Mouse (Mus musculus) heart, embryonic 14.5 days (tissue): ENCODE results near the gene Tspan3. TPM values are rescaled to one million over a fixed set of nuclear protein-coding genes. Genes with fewer than 3 reads are reported as not detected.
A peak's percentile ranks its signal among the peaks of the same experiment; 100 is the strongest.

Source experiments
- ATAC-seq: fragments of 200-750 bp; cut with Nextera tagmentation; 2 replicates; pipeline ENCODE4 v1.8.0; 2017; ENCODE audit warnings: low read depth, moderate TSS enrichment; ENCODE audit not compliant: insufficient number of reproducible peaks, insufficient read depth, low FRiP score
- H3K27ac ChIP-seq, 2 experiments: fragments of 200-500 bp in 1 of 2; fragments of 300-500 bp in 1 of 2; sonication (generic) in 1 of 2; replicated peaks in 1 of 2; 2 replicates each; pipeline ENCODE4 v1.5.1; 2012 to 2014; ENCODE audit warnings: low read depth in 2 of 2, low read length in 2 of 2, control low read depth in 1 of 2, mild to moderate bottlenecking in 1 of 2, mixed read lengths in 1 of 2; ENCODE audit not compliant: control insufficient read depth in 1 of 2, insufficient read depth in 1 of 2
- H3K27me3 ChIP-seq: fragments of 300-500 bp; sonication (generic); 2 replicates; pipeline ENCODE4 v1.6.1; 2014; ENCODE audit warnings: mild to moderate bottlenecking, low read length, control low read depth; ENCODE audit not compliant: control insufficient read depth, insufficient read depth
- H3K36me3 ChIP-seq: fragments of 300-500 bp; sonication (generic); 2 replicates; pipeline ENCODE4 v1.6.1; 2014; ENCODE audit warnings: mild to moderate bottlenecking, control low read depth, low read length, mixed read lengths; ENCODE audit not compliant: control insufficient read depth, insufficient read depth
- H3K4me1 ChIP-seq, 2 experiments: fragments of 200-500 bp in 1 of 2; fragments of 300-500 bp in 1 of 2; sonication (generic) in 1 of 2; 2 replicates each; pipeline ENCODE4 v1.6.1; 2012 to 2014; ENCODE audit warnings: low read length in 2 of 2, control low read depth in 1 of 2, mixed read lengths in 1 of 2; ENCODE audit not compliant: control insufficient read depth in 2 of 2, insufficient read depth in 2 of 2
- H3K4me2 ChIP-seq: fragments of 300-500 bp; sonication (generic); 2 replicates; pipeline ENCODE4 v1.6.1; 2014; ENCODE audit warnings: mild to moderate bottlenecking, low read length
- H3K4me3 ChIP-seq, 2 experiments: fragments of 200-500 bp in 1 of 2; fragments of 300-500 bp in 1 of 2; sonication (generic) in 1 of 2; 2 replicates each; pipeline ENCODE4 v1.5.1; 2012 to 2014; ENCODE audit warnings: low read length in 2 of 2, mild to moderate bottlenecking in 2 of 2, control low read depth in 1 of 2, low read depth in 1 of 2, moderate library complexity in 1 of 2; ENCODE audit not compliant: control insufficient read depth in 1 of 2, insufficient read depth in 1 of 2
- H3K9ac ChIP-seq: fragments of 300-500 bp; sonication (generic); 2 replicates; pipeline ENCODE4 v1.6.1; 2014; ENCODE audit warnings: mild to moderate bottlenecking, low read length
- H3K9me3 ChIP-seq: fragments of 300-500 bp; sonication (generic); 2 replicates; pipeline ENCODE4 v1.6.1; 2016; ENCODE audit warnings: low read length, control low read depth; ENCODE audit not compliant: control insufficient read depth
- WGBS: fragments of 180-500 bp; shearing (Covaris S2); extraction: QIAGEN DNeasy Blood & Tissue Kit; methylation state at CpG from one replicate; pipeline ENCODE4 v1.1.7; 2014; 5-methylcytosine and 5-hydroxymethylcytosine counted together
- polyA plus RNA-seq: library from polyadenylated mRNA; unstranded; fragments of >200 nt; fragmentation: Nextera tagmentation; extraction: Ambion mirVana; gene quantifications from 2 replicates; pipeline ENCODE4 v1.2.1, GENCODE M21; 2014

The Tspan3 gene
- polyA plus RNA-seq, 1 experiment from 2014 or later = 487 TPM

DNA sequence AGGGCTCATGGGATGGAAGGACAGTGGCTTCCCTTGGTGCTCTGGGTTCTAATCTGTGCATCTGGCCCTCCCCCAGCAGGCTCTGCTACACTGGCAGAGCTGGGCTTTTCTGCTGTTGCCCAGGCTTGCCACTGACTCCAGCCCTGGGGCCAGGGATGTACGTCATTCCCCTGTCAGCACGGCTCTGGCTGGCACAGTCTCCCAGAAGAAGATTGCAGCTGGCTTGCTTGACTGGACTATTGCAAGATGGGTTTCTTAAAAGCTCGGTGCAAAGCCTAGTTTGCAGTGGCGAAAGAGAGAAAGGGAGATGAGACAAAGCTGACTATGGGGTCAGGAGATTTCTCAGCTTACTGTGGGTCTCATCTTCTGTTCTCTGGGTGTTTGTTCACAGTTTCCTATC, 12.1 kb upstream of the Tspan3 start:
- H3K27ac ChIP-seq = no peak overlapping the region
- ATAC-seq = no peak
- peaks cover 0 to 8% of the 10 kb centered on the region in 2 experiments; a peak in 2 of 4 replicates for H3K4me1 ChIP-seq
- WGBS = 73% methylated on average over 4 of the region's 4 CpGs
- no peak overlapping the region for H3K4me2 ChIP-seq
- H3K36me3 ChIP-seq = no peaks in the 10 kb centered on the region
- no peaks in the 10 kb centered on the region for H3K9me3 ChIP-seq
- no peaks in the 10 kb centered on the region for H3K27me3 ChIP-seq
- H3K4me3 ChIP-seq = no peak overlapping the region
- no peak overlapping the region for H3K9ac ChIP-seq

DNA sequence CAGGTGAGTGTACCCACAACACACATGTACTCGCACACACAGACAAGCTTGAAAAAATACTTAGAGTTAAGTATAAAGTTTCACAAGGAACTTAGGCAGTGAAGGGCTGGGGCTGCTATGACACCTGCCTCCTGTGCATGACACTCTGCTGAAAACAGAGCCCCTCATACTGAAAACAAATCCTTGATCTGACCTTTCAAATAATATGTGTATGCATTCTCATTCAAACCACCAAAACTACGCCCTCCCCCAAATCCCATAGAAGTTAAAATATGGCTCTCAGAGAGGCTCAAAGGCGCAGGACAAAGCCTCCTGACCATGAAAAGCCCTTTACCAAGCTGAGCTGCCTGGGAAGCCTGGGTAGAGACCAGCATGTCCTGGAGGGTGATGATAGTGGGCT, 10.0 kb upstream of the Tspan3 start:
- Histone ChIP-seq H3K4me1 (peaks cover 0 to 3% of the 10 kb centered on the region in 2 experiments; a peak in 2 of 4 replicates), H3K4me3 (no peak overlapping the region), H3K9ac (no peak overlapping the region), H3K27ac (no peak overlapping the region), H3K4me2 (no peak overlapping the region), H3K36me3 (no peaks in the 10 kb centered on the region), H3K27me3 (no peaks in the 10 kb centered on the region), H3K9me3 (no peaks in the 10 kb centered on the region)
- 86% methylated on average over 3 of the region's 3 CpGs for whole genome bisulfite sequencing
- no peak for ATAC-seq

DNA sequence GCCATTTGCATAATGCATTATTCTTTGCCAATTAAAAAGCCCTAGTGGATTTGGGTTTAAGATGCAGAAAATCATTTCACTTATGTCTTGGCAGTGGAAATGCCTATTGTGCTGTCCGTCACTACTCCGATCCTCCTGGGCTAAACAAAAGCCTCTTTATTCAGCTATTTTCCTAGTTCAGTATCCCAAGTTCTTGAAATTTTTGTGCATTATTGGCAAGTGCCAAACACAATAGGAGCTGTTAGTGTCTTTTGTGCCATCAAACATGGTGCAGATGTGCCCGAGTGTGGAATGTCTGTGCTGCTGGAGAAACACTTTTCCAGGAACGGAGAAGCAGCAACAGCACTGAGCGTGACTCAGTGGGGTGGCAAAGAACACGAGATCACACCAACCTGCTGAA, 2.4 kb upstream of the Tspan3 start:
- ATAC-seq = no peak
- WGBS = 72% methylated on average over 6 of the region's 6 CpGs
- no peak overlapping the region for H3K9ac ChIP-seq
- H3K27me3 ChIP-seq = no peaks in the 10 kb centered on the region
- H3K9me3 ChIP-seq = no peaks in the 10 kb centered on the region
- no peaks in the 10 kb centered on the region for H3K36me3 ChIP-seq
- H3K4me2 ChIP-seq = no peak overlapping the region
- H3K27ac ChIP-seq = no peak overlapping the region
- H3K4me1 ChIP-seq = no peaks in the 10 kb centered on the region
- no peak overlapping the region for H3K4me3 ChIP-seq

DNA sequence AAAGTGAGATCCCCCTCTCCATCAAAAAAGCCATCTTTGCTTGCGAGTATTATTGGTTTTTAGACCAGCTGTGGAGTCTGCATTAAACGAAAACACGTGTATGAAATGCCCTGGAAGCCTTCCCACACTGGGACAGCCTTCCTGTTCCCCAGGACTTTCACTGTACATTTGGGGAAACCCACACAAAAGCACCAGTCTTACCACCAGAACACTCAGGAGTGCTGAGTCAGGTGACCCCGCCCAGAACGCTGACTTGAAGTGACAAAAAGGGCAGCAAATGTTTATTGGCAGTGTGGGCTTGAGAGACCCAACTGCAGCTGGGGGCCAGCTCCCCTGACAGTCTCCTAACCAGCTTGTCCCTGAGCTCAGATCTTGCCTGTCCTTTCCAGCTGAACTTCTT, 884 bp upstream of the Tspan3 start:
- Histone ChIP-seq H3K36me3 (no peaks in the 10 kb centered on the region), H3K9ac (no peak overlapping the region), H3K27me3 (no peaks in the 10 kb centered on the region), H3K9me3 (no peaks in the 10 kb centered on the region), H3K27ac (no peak overlapping the region), H3K4me3 (no peak overlapping the region), H3K4me1 (peaks cover 3 to 10% of the 10 kb centered on the region in 2 experiments), H3K4me2 (no peak overlapping the region)
- ATAC-seq = no peak
- WGBS = 49% methylated on average over 5 of the region's 5 CpGs

DNA sequence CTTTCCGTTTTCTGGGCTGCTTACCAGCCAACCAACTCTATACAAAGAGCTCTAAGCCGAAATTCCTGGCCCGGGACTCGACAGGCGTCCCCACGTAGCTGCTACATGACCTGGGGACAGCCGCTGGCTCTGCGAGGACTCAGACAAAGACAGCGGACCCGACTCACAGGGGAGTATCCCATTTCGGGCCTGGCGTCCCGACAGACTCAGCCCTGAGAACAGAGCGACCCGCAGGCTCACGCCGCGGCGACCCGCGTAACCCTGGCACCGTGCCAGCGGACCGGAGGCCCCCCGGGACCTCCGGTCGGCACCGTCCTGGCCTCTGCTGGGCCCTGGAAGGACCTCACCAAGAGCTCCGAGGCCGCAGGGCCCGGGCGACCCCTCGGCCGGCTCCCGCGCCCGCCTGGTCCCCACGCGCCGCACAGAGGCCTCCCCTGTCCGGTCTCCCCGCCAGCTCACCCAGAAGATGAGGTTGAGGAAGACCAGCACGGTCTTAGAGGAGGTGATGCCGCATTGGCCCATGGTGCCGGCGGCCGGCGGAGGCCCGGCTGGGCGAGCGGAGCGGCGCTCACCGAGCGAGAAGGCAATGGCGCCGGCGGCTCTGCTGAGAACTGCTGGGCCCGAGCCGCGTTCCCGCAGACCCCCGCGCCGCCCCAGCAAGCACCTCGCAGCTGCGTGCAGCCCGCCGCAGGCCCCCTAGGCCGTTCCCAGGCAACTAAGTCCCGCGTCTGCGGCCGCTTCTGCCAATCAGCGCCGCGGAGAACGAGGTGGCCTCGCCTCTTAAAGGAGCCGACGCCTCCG, 4.7 kb downstream of the Tspan3 start:
- H3K36me3 ChIP-seq = no peaks in the 10 kb centered on the region
- H3K4me3 ChIP-seq = peak overlapping the region; percentile 91 to 95
- no peaks in the 10 kb centered on the region for H3K27me3 ChIP-seq
- ATAC-seq = peak; percentile 91
- peak overlapping the region; percentile 76 for H3K4me2 ChIP-seq
- WGBS = under 1% methylated on average over 81 of the region's 82 CpGs
- peaks cover 3 to 41% of the 10 kb centered on the region in 2 experiments for H3K4me1 ChIP-seq
- H3K9me3 ChIP-seq = no peaks in the 10 kb centered on the region
- peak overlapping the region; percentile 89 to 95 for H3K27ac ChIP-seq
- peak overlapping the region; percentile 98 for H3K9ac ChIP-seq

DNA sequence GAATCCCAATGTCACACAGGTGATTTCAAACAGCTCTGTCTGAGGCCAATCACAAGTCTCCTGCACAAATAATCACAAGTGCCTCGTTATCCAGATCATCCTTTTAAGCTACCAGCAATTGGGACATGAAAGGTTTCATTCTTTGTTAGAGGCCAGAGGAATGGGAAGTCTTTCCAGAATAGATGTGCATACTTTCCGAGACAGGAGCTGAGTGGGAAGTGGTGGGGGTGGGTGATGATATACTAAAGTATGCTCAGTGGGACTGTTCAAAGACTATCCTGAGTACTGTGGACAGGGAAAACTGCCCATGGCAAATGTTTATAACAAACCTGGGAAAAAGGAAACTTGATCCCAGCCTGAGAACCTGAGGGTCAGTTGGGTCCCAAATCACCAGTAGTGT, 5.8 kb downstream of the Tspan3 start:
- Histone ChIP-seq H3K27ac (peak overlapping the region in 1 of 2 experiments; percentile 95; a peak in 3 of 4 replicates), H3K9me3 (no peaks in the 10 kb centered on the region), H3K4me1 (peaks cover 3 to 48% of the 10 kb centered on the region in 2 experiments), H3K4me3 (peak overlapping the region; percentile 17 to 95; a peak in 3 of 4 replicates), H3K9ac (peak overlapping the region; percentile 98), H3K27me3 (no peaks in the 10 kb centered on the region), H3K36me3 (no peaks in the 10 kb centered on the region), H3K4me2 (peak overlapping the region; percentile 76)
- no peak for ATAC-seq
- WGBS = 5% methylated on average over 2 of the region's 2 CpGs

DNA sequence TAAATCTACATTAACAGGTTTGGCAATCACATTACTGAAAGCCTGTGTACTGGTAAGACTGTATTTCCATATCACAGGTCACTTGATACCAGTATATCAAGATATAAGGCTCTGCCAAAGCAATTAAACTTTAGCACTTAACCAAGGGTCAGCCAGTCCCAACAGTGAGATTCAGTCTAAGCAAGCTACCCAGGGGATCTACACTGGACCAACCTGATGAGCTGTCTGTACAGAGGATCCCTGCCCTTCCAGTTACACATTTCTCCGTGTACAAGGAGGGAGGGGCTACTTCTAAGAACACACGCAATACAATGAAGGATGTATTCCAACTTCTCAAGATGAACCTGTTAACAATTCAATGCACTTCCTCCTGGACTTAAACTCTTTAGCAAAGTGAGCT, 7.2 kb downstream of the Tspan3 start:
- ATAC-seq = no peak
- WGBS = 57% methylated on average over 2 of the region's 2 CpGs
- H3K4me3 ChIP-seq = no peak overlapping the region
- H3K27me3 ChIP-seq = no peaks in the 10 kb centered on the region
- no peaks in the 10 kb centered on the region for H3K9me3 ChIP-seq
- H3K9ac ChIP-seq = no peak overlapping the region
- no peaks in the 10 kb centered on the region for H3K36me3 ChIP-seq
- no peak overlapping the region for H3K27ac ChIP-seq
- H3K4me2 ChIP-seq = no peak overlapping the region
- peaks cover 3 to 55% of the 10 kb centered on the region in 2 experiments for H3K4me1 ChIP-seq

DNA sequence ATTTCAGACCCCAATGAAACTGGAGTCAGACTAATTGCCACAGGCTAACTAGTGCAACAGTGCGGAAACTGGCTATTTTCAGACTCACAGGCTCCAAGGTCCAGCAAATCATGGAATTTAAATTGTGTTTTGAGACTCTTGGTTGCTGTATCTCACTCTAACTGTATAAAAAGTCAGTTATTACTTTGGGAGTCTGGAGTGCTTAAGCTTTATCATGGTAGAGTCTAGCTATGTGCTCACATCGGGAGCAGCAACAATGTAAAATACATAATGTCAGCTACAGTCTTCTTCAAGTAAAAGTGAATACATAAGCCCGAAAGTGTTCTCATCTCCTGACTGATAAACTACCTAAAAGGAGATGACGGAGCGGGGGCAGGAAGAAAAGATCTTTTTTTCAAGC, 10.7 kb downstream of the Tspan3 start:
- H3K4me3 ChIP-seq = no peak overlapping the region
- peaks cover 5% of the 10 kb centered on the region for H3K36me3 ChIP-seq
- peaks cover 4 to 52% of the 10 kb centered on the region in 2 experiments for H3K4me1 ChIP-seq
- ATAC-seq = no peak
- no peaks in the 10 kb centered on the region for H3K27me3 ChIP-seq
- WGBS = 84% methylated on average over 5 of the region's 5 CpGs
- H3K4me2 ChIP-seq = no peak overlapping the region
- H3K9ac ChIP-seq = no peak overlapping the region
- no peak overlapping the region for H3K27ac ChIP-seq
- H3K9me3 ChIP-seq = no peaks in the 10 kb centered on the region
